Mouse (Mus musculus) heart, adult 2 months (tissue): ENCODE results near the gene Hif3a. TPM values are rescaled to one million over a fixed set of nuclear protein-coding genes. Genes with fewer than 3 reads are reported as not detected.

ENCODE experiments used
- DNase-seq, 2 experiments: peaks; one replicate each; pipeline ENCODE4 v3.0.0; 2021
- H3K27ac ChIP-seq: fragments of 200-600 bp; 2 replicates; pipeline ENCODE4 v1.8.1; 2022
- H3K27me3 ChIP-seq: fragments of 200-500 bp; 2 replicates; pipeline ENCODE4 v1.6.1; 2012; ENCODE audit warnings: mild to moderate bottlenecking, low read length, inconsistent platforms, mixed read lengths; ENCODE audit not compliant: control insufficient read depth, insufficient read depth
- H3K36me3 ChIP-seq: fragments of 200-500 bp; 2 replicates; pipeline ENCODE4 v1.6.1; 2012; ENCODE audit warnings: low read length, inconsistent platforms; ENCODE audit not compliant: control insufficient read depth, insufficient read depth
- H3K4me1 ChIP-seq: fragments of 200-500 bp; 2 replicates; pipeline ENCODE4 v1.6.1; 2011; ENCODE audit warnings: low read length; ENCODE audit not compliant: control insufficient read depth, insufficient read depth
- H3K4me3 ChIP-seq: fragments of 200-600 bp; 2 replicates; pipeline ENCODE4 v1.8.1; 2022
- H3K79me2 ChIP-seq: fragments of 200-500 bp; replicated peaks from 2 replicates; pipeline ENCODE4 v1.6.1; 2012; ENCODE audit warnings: mild to moderate bottlenecking, inconsistent platforms, low read length, moderate library complexity, mixed read lengths; ENCODE audit not compliant: control insufficient read depth, insufficient read depth
- H3K9ac ChIP-seq: fragments of 200-500 bp; 2 replicates; pipeline ENCODE4 v1.6.1; 2012; ENCODE audit warnings: low read depth, mild to moderate bottlenecking, control low read depth, inconsistent platforms, low read length, mixed read lengths
- CTCF ChIP-seq: fragments of 200-600 bp; IDR thresholded peaks from 2 replicates; pipeline ENCODE4 v1.8.1; 2022; ENCODE audit warnings: antibody characterized with exemption, mild to moderate bottlenecking, moderate library complexity
- EP300 ChIP-seq: fragments of 200-500 bp; IDR thresholded peaks from 2 replicates; pipeline ENCODE4 v1.6.1; 2011; ENCODE audit warnings: low read depth, low read length, control low read depth; ENCODE audit not compliant: insufficient read depth
- POLR2A ChIP-seq: fragments of 200-500 bp; IDR thresholded peaks from 2 replicates; pipeline ENCODE4 v1.6.1; 2011; ENCODE audit warnings: mild to moderate bottlenecking, low read depth, low read length, control low read depth; ENCODE audit not compliant: insufficient read depth
- WGBS: fragments of 180-500 bp; shearing (Covaris S2); methylation state at CpG from one replicate; pipeline ENCODE4 v1.1.7; 2018; 5-methylcytosine and 5-hydroxymethylcytosine counted together
- intact Hi-C: fragments of 180-260 bp; cut with DNase I; formaldehyde crosslinking; loops from one replicate; pipeline ENCODE4 v1.15.1; 2025
- polyA plus RNA-seq: library from polyadenylated mRNA; depleted of rRNA; stranded (reverse); fragments of >200 nt; gene quantifications from 2 replicates; pipeline ENCODE4 v1.2.3, GENCODE M21; 2012
- total RNA-seq, 2 experiments: library from RNA; stranded (reverse); gene quantifications; 2 replicates each; pipeline ENCODE4 v1.2.3; 2021

The Hif3a gene
- total and polyA plus RNA-seq, 3 experiments: 1.9 to 3.0 (median 2.5) TPM

DNA sequence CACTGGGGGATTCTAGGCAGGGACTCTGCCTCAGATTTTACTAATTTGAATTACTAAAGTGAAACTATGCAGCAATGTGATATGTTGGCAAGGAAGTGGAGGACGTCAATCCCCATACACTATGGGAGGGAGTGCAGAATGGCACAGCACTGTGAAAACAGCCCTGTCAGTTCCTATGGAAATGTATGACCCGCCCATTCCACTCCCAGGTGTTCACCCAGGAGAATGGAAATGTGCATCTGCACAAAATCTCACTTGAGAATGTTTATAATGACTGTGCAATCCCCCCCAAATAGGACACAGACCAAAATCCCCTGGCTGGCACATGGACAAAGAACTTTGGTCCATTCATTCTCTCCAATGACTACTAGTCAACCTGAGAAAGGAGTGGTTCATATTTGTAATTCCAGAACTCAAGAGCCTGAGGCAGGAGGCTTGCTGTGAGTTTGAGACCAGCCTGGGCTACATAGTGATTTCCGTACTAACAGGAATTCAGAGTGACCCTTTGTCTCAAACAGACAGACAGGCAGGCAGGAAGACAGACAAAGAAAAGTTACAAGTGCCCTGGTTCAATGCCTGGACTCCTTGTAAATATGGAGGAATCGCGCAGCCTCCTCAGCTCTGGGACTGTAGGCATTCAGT lies 15.1 kb downstream of the Hif3a start:
- 86% methylated on average over 5 of the region's 5 CpGs for WGBS
- intact Hi-C loops: no loop called here

DNA sequence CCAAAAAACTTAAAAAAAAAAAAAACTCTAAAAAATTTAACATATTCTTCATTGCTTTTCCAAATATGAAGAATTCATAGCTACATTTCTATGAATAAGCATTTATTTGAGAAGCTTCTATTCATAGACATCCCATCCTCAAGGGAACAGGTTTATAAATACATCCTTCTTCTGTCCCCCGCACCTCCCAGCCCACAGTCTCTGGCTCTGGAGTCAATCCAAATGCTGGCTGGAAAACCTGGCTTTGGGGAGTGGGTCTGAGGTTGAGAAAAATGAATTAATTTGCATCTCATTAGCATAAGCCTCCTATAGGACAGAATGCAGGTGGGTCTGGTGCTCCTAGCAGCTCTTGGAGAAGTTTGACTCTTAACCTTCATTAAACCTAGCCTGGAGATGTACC lies 16.5 kb downstream of the Hif3a start:
- intact Hi-C loops: no loop called here
- no peaks in the 10 kb centered on the region for H3K4me1 ChIP-seq
- H3K4me3 ChIP-seq: no peak overlapping the region
- 29% methylated on average over 1 of the region's 1 CpGs for WGBS
- no peaks in the 10 kb centered on the region for H3K27me3 ChIP-seq
- no peaks in the 10 kb centered on the region for H3K36me3 ChIP-seq
- H3K9ac ChIP-seq: no peak overlapping the region
- DNase-seq: peak in 1 of 2 experiments; percentile 6
- H3K27ac ChIP-seq: no peak overlapping the region
- no peaks in the 10 kb centered on the region for H3K79me2 ChIP-seq
- no peak for TF ChIP-seq EP300

More for the DNA sequence above, 15.1 kb downstream of the Hif3a start:
- no peaks in the 10 kb centered on the region for H3K79me2 ChIP-seq
- no peaks in the 10 kb centered on the region for H3K27me3 ChIP-seq
- H3K36me3 ChIP-seq: no peaks in the 10 kb centered on the region
- TF ChIP-seq CTCF (no peak), EP300 (no peak), POLR2A (no peak)
- no peak overlapping the region for H3K4me3 ChIP-seq
- DNase-seq: peak in 1 of 2 experiments; percentile 4
- no peak overlapping the region for H3K9ac ChIP-seq
- no peak overlapping the region for H3K27ac ChIP-seq
- H3K4me1 ChIP-seq: no peaks in the 10 kb centered on the region

DNA sequence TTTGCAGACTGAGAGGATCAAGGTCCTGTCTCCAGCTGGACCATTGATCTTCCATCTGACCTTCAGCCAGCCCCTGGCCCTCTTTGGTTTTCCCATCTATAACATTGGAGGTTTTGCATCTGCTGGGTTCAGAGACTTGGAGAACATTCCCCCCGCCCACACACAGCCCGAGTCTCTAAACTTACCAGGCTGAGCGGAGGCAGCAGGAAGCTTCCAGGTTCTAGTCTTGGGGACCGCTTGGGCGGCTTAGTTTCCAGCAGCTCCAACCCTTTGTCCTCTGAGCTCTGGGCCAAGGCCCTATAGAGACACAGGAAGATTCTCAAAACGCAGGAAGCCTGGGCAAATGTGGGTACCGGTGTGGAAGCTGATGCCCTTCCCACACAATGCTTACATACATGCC lies 22.9 kb downstream of the Hif3a start:
- H3K4me1 ChIP-seq: no peaks in the 10 kb centered on the region
- no peaks in the 10 kb centered on the region for H3K79me2 ChIP-seq
- TF ChIP-seq POLR2A (no peak), EP300 (no peak), CTCF (no peak)
- no peak overlapping the region for H3K4me3 ChIP-seq
- intact Hi-C loops: no loop called here
- no peaks in the 10 kb centered on the region for H3K27me3 ChIP-seq
- no peak overlapping the region for H3K9ac ChIP-seq
- 90% methylated on average over 7 of the region's 7 CpGs for WGBS
- no peak overlapping the region for H3K27ac ChIP-seq
- no peaks in the 10 kb centered on the region for H3K36me3 ChIP-seq
- DNase-seq: no peak

DNA sequence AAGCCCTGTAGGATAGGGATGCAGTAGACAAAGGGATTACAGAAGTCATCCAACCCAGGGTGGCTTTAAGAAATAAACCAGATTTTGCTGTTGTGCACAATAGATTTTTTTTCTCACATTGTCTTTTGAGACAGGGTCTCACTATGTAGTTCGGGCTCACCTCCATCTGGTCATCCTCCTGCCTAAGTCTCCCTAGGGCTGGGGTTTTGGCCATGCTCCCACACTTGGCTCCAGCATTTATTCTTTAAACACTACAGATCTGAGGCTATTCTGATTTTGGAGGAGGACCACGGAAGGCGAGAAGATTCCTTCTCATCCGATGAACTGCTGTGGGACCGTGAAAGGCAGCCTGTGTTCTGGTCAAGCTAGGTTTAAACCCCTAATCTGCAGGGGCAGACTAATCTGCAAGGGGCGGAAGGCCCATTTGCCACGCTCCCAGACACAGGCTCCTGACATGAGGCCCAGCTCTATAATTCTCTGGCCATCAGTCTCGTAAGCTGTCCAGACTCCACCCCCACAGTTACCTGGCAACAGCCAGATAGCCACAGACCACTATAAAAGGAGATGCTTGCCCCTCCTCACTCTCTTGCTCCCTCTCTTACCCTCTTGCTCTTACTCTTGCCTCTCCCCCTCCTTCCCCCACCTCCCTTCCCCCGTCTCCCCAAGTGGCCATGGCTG lies 24.1 kb downstream of the Hif3a start:
- Histone ChIP-seq H3K9ac (no peak overlapping the region), H3K4me3 (no peak overlapping the region), H3K79me2 (no peaks in the 10 kb centered on the region), H3K4me1 (no peaks in the 10 kb centered on the region), H3K27ac (no peak overlapping the region), H3K27me3 (no peaks in the 10 kb centered on the region), H3K36me3 (no peaks in the 10 kb centered on the region)
- intact Hi-C loops: no loop called here
- WGBS: 79% methylated on average over 9 of the region's 9 CpGs
- DNase-seq: no peak
- TF ChIP-seq POLR2A (no peak), EP300 (no peak), CTCF (no peak)

DNA sequence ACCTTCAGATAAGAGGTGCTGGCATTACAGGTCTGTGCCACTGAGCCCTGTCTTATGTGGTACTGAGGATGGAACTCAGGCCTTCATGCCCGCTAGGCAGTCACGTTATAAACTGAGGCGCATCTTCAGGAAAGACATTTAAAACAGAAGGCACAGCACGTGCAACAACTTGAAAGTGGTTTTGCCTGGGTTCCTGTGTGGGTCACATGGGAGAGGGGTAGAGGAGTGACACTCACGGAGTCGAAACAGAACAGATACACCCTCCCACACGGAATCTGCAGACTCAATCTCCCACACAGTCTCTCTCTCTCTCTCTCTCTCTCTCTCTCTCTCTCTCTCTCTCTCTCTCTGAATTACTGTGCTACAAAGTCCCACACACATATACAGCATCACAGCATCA lies 32.0 kb downstream of the Hif3a start:
- H3K79me2 ChIP-seq: peaks cover 7% of the 10 kb centered on the region; the same call in 1 of the 2 replicates
- H3K4me1 ChIP-seq: peaks cover 13% of the 10 kb centered on the region
- 74% methylated on average over 7 of the region's 7 CpGs for WGBS
- no peaks in the 10 kb centered on the region; the same call in 1 of the 2 replicates for H3K36me3 ChIP-seq
- no peak overlapping the region for H3K9ac ChIP-seq
- H3K4me3 ChIP-seq: no peak overlapping the region
- no peaks in the 10 kb centered on the region for H3K27me3 ChIP-seq
- intact Hi-C loops: no loop called here
- H3K27ac ChIP-seq: no peak overlapping the region
- no peak for TF ChIP-seq CTCF
- no peak for TF ChIP-seq POLR2A
- no peak for DNase-seq

DNA sequence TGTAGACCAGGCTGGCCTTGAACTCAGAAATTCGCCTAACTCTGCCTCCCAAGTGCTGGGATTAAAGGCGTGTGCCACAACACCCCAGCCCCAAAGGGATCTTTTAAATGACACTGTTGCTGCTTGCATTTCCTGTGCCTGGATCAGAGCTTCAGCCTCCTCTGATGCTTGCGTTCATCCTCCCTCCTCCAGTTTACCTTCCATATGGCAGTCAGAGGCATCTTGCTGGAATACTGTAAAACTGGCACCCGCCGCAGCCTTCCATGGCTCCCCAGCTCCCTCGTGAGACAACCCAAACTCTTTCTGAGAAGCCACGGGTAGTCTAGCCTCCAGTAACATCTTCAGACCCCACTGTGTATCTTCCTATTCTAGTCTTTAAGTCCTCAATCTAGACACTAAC lies 33.3 kb downstream of the Hif3a start:
- Histone ChIP-seq H3K27ac (no peak overlapping the region), H3K4me1 (peaks cover 27% of the 10 kb centered on the region), H3K4me3 (no peak overlapping the region), H3K9ac (no peak overlapping the region), H3K79me2 (peaks cover 7% of the 10 kb centered on the region; the same call in 1 of the 2 replicates), H3K27me3 (no peaks in the 10 kb centered on the region), H3K36me3 (no peaks in the 10 kb centered on the region; the same call in 1 of the 2 replicates)
- no peak for DNase-seq
- WGBS: 79% methylated on average over 7 of the region's 7 CpGs
- no peak for TF ChIP-seq EP300
- TF ChIP-seq POLR2A: no peak
- TF ChIP-seq CTCF: no peak
- intact Hi-C loops: loop anchor here (2.0 kb wide), 1 partner anchor 22 kb away; no protein-coding TSS in a partner anchor
